Mouse (Mus musculus): ENCODE data around the gene Ryr1. TPM values are rescaled to one million over a fixed set of nuclear protein-coding genes. Genes with fewer than 3 reads are reported as not detected.

The Ryr1 gene
- polyA plus RNA-seq, 1 experiment from 2014 or later, result 10.3 TPM

DNA sequence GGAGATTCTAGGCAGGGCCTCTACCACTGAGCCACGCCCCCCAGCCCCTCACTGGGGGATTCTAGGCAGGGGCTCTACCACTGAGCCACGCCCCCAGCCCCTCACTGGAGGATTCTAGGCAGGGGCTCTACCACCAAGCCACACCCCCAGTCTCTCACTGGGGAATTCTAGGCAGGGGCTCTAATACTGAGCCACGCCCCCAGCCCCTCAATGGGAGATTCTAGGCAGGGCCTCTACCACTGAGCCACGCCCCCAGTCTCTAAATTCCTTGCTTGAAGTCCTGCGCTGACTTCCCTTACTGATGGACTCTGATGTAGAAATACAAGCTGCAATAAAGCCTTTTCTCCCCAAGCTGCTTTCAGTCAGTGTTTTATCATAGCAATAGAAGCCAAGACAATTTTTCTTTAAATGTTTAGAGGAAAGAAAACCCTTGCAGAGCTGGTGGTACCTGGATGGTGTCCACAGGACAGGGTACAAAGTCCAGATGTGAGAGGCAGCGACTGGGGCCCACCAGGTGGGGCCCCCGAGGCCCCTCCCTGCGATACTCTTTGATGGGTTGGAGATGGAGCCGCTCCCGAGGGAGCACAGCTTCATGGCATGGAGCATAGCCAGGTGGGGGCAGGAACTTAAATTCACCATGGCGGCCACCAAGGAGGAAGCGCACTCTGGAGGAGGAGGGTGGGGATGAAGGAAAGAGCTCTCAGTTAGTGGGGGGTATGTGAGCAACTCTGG, 23.5 kb downstream of the Ryr1 start:
- Histone ChIP-seq H3K36me3 (no peaks in the 10 kb centered on the region), H3K27ac (replicated peaks) (no peak overlapping the region), H3K4me2 (no peak overlapping the region), H3K9ac (no peak overlapping the region), H3K27me3 (no peaks in the 10 kb centered on the region), H3K9me3 (no peaks in the 10 kb centered on the region), H3K4me3 (no peak overlapping the region), H3K4me1 (replicated peaks) (no peaks in the 10 kb centered on the region)
- WGBS, result 94% methylated on average over 12 of the region's 12 CpGs
- no peak for ATAC-seq (ENCODE audit: low FRiP score, low read depth)

DNA sequence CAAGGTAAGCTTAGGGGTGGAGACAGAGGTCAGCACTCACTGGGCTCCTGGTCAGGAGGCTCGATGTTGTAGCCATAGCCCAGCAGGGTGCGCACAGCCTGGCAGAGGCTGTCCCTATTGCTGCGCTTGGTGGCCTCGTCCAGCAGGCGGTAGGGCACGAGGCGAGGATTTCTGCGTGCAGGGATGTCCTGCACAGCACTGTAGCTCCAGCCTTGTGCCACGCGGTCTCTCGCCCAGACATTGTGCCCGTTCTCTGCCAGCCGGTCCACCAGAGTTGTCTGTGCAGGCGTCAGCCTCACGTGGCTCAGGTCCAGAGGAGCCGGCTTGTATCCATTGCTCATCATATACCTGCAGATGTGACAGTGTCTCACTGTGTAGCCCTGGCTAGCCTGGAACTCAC, 27.8 kb downstream of the Ryr1 start:
- H3K36me3 ChIP-seq, result no peaks in the 10 kb centered on the region
- no peak overlapping the region for H3K4me2 ChIP-seq
- H3K27ac ChIP-seq (replicated peaks), result no peak overlapping the region
- no peaks in the 10 kb centered on the region for H3K9me3 ChIP-seq
- no peak overlapping the region for H3K9ac ChIP-seq
- WGBS, result 88% methylated on average over 16 of the region's 16 CpGs
- no peak overlapping the region for H3K4me3 ChIP-seq
- no peaks in the 10 kb centered on the region for H3K4me1 ChIP-seq (replicated peaks)
- ATAC-seq (ENCODE audit: low FRiP score, low read depth), result no peak
- no peaks in the 10 kb centered on the region for H3K27me3 ChIP-seq

- Histone ChIP-seq H3K9ac (no peak overlapping the region), H3K9me3 (no peaks in the 10 kb centered on the region), H3K36me3 (no peaks in the 10 kb centered on the region), H3K27me3 (no peaks in the 10 kb centered on the region), H3K4me1 (replicated peaks) (no peaks in the 10 kb centered on the region), H3K27ac (replicated peaks) (no peak overlapping the region), H3K4me2 (no peak overlapping the region), H3K4me3 (no peak overlapping the region)
- 70% methylated on average over 6 of the region's 6 CpGs for whole genome bisulfite sequencing
- no peak for ATAC-seq (ENCODE audit: low FRiP score, low read depth)
Observed at GRCm38 (mm10) chr7:29088817-29089216, 36.2 kb downstream of the Ryr1 start.

- Histone ChIP-seq H3K36me3 (no peaks in the 10 kb centered on the region), H3K4me1 (replicated peaks) (no peaks in the 10 kb centered on the region), H3K4me2 (no peak overlapping the region), H3K27ac (replicated peaks) (no peak overlapping the region), H3K9ac (no peak overlapping the region), H3K9me3 (no peaks in the 10 kb centered on the region), H3K4me3 (no peak overlapping the region), H3K27me3 (no peaks in the 10 kb centered on the region)
- ATAC-seq (ENCODE audit: low FRiP score, low read depth), result no peak
- WGBS, result 91% methylated on average over 10 of the region's 10 CpGs
Observed at GRCm38 (mm10) chr7:29086902-29087301, 38.1 kb downstream of the Ryr1 start.

GRCm38 (mm10) chr7:29085981-29086380, 39.0 kb downstream of the Ryr1 start:
- Histone ChIP-seq H3K27ac (replicated peaks) (no peak overlapping the region), H3K4me3 (no peak overlapping the region), H3K4me1 (replicated peaks) (no peaks in the 10 kb centered on the region), H3K9ac (no peak overlapping the region), H3K9me3 (no peaks in the 10 kb centered on the region), H3K27me3 (no peaks in the 10 kb centered on the region), H3K4me2 (no peak overlapping the region), H3K36me3 (no peaks in the 10 kb centered on the region)
- no peak for ATAC-seq (ENCODE audit: low FRiP score, low read depth)
- 88% methylated on average over 30 of the region's 30 CpGs for WGBS

- no peaks in the 10 kb centered on the region for H3K27me3 ChIP-seq
- H3K27ac ChIP-seq (replicated peaks), result no peak overlapping the region
- H3K9me3 ChIP-seq, result no peaks in the 10 kb centered on the region
- no peak overlapping the region for H3K9ac ChIP-seq
- WGBS, result 92% methylated on average over 3 of the region's 3 CpGs
- no peak overlapping the region for H3K4me2 ChIP-seq
- H3K4me3 ChIP-seq, result no peak overlapping the region
- no peak for ATAC-seq (ENCODE audit: low FRiP score, low read depth)
- no peaks in the 10 kb centered on the region for H3K4me1 ChIP-seq (replicated peaks)
- no peaks in the 10 kb centered on the region for H3K36me3 ChIP-seq
Observed at GRCm38 (mm10) chr7:29084411-29084810, 40.6 kb downstream of the Ryr1 start.

DNA sequence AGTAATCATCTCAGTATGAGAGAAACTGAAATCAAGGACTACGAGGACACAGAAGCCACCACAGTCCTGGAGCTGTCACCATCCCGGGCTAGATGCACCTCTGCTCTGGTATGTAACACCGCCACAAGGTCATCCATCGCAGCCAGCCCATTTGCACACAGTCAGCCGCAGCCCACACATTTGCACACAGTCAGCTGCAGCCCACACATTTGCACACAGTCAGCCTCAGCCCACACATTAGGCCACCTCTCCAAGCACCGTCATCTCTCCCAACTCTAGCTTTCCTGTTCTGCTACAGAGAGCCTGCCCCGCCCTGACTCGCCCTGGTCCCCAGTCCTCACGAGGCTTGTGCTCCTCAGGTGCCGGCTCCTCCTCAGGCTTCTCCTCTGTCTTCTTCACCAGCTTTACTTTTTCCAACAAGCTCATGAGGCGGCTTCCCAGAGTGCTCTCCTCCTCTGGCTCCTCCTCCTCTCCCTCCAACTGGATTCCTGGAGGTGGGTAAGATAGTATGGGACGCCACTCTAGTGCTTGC, 45.5 kb downstream of the Ryr1 start:
- H3K9me3 ChIP-seq, result no peaks in the 10 kb centered on the region
- no peak overlapping the region for H3K27ac ChIP-seq (replicated peaks)
- WGBS, result 75% methylated on average over 12 of the region's 12 CpGs
- no peak overlapping the region for H3K9ac ChIP-seq
- H3K4me3 ChIP-seq, result no peak overlapping the region
- no peak for ATAC-seq (ENCODE audit: low FRiP score, low read depth)
- H3K27me3 ChIP-seq, result no peaks in the 10 kb centered on the region
- H3K36me3 ChIP-seq, result no peaks in the 10 kb centered on the region
- H3K4me1 ChIP-seq (replicated peaks), result no peaks in the 10 kb centered on the region
- H3K4me2 ChIP-seq, result no peak overlapping the region

DNA sequence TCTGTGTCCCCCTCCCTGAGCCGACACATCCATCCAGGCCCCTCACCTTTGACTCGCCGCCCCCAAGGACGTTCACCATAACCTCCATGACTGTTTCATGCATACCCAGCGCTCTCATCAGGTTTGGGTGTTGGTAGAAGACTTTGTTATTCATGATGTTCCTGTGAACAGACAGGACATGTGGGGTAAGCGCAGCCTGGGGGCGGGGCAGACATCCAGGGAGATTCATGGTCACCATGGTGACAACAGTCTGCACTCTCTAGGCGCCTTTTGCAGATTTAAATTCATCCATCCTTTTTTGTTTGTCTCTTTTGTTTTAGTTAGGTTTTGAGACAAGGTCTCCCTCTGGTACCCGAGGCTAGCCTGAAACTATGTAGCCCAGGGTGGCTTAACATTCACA, 48.0 kb downstream of the Ryr1 start:
- Histone ChIP-seq H3K9me3 (no peaks in the 10 kb centered on the region), H3K4me2 (no peak overlapping the region), H3K9ac (no peak overlapping the region), H3K36me3 (no peaks in the 10 kb centered on the region), H3K27me3 (no peaks in the 10 kb centered on the region), H3K4me3 (no peak overlapping the region), H3K27ac (replicated peaks) (no peak overlapping the region), H3K4me1 (replicated peaks) (peaks cover 13% of the 10 kb centered on the region)
- 63% methylated on average over 9 of the region's 9 CpGs for WGBS
- no peak for ATAC-seq (ENCODE audit: low FRiP score, low read depth)

- no peak overlapping the region for H3K9ac ChIP-seq
- peaks cover 28% of the 10 kb centered on the region for H3K4me1 ChIP-seq (replicated peaks)
- H3K4me3 ChIP-seq, result no peak overlapping the region
- H3K27me3 ChIP-seq, result no peaks in the 10 kb centered on the region
- no peak overlapping the region for H3K27ac ChIP-seq (replicated peaks)
- ATAC-seq (ENCODE audit: low FRiP score, low read depth), result no peak
- no peaks in the 10 kb centered on the region for H3K36me3 ChIP-seq
- no peaks in the 10 kb centered on the region for H3K9me3 ChIP-seq
- H3K4me2 ChIP-seq, result no peak overlapping the region
- WGBS, result 82% methylated on average over 6 of the region's 6 CpGs
Observed at GRCm38 (mm10) chr7:29075208-29075607, 49.8 kb downstream of the Ryr1 start.

DNA sequence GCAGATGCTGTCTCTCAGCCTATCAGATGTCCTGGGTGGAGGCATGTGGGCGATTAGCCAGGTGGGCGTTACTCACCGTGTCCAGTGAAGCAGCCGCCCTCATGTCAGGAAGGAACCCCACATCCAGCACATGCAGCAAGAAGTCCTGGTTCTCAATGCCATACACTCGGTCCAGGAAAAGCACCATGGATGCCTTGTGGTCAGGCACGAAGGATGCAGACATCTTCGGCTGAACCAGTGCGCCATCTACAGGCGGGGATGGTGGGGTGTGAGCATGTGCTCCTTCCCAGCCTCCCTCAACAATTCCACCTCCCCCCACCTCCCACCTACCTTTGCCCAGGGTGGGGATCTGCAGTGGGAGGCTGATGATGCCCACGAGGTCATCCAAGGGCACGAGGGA, 52.3 kb downstream of the Ryr1 start:
- peak overlapping the region; percentile 44; the same call in 1 of the 2 replicates for H3K4me3 ChIP-seq
- H3K9me3 ChIP-seq, result no peaks in the 10 kb centered on the region
- no peaks in the 10 kb centered on the region for H3K36me3 ChIP-seq
- WGBS, result 40% methylated on average over 11 of the region's 11 CpGs
- H3K27me3 ChIP-seq, result no peaks in the 10 kb centered on the region
- ATAC-seq (ENCODE audit: low FRiP score, low read depth), result 0 out of 2 replicates have a peak, but pooled peaks have one; percentile 4
- peaks cover 33% of the 10 kb centered on the region for H3K4me1 ChIP-seq (replicated peaks)
- peak overlapping the region; percentile 86; the same call in 1 of the 2 replicates for H3K27ac ChIP-seq (replicated peaks)
- no peak overlapping the region for H3K9ac ChIP-seq
- peak overlapping the region; percentile 75 for H3K4me2 ChIP-seq

DNA sequence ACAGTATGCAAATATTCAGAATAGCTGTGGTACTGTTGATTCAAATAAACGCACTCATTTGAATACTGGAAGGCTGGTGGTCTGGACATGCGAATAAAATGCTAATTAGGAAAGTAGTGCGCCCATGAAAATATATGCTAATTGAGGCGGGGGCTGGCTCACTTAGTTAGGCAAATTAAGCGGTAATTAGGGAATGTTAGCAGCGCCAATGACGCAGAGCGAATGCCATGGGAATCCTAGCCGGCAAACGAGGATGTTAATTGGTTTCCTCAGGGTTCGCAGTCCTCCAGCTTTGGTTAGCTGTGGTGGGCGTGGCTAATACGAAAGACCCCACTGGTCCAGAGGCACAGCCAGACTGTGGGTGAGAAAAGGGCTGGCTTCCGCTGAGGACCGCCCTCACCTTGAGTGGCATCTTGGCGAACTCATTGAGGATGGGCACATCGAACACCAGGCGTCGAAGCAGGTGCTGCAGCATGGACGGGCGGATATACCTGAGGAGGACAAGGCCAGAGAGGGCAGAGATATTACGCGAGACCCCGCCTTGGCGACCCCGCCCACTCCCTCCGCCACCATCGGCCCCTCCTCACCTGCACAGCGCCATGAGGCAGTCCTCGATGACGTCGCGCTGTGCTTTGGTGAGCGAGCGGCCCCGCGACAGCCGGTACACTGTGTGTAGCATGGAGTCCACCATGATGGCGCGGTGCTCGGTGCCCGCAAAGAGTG, 53.6 kb downstream of the Ryr1 start:
- 0 out of 2 replicates have a peak, but pooled peaks cover 3% of the 10 kb centered on the region for H3K27me3 ChIP-seq
- 2% methylated on average over 42 of the region's 42 CpGs for WGBS
- peak overlapping the region; percentile 44 for H3K4me3 ChIP-seq
- H3K4me2 ChIP-seq, result peak overlapping the region; percentile 75
- no peaks in the 10 kb centered on the region for H3K9me3 ChIP-seq
- H3K9ac ChIP-seq, result peak overlapping the region; percentile 47
- peaks cover 33% of the 10 kb centered on the region for H3K4me1 ChIP-seq (replicated peaks)
- H3K36me3 ChIP-seq, result no peaks in the 10 kb centered on the region
- peak overlapping the region; percentile 86 for H3K27ac ChIP-seq (replicated peaks)
- peak; percentile 90 for ATAC-seq (ENCODE audit: low FRiP score, low read depth)

All from hindbrain, embryonic 15.5 days (tissue).